Mouse (Mus musculus): ENCODE data around the gene Arid5b.

Gene Arid5b

DNA sequence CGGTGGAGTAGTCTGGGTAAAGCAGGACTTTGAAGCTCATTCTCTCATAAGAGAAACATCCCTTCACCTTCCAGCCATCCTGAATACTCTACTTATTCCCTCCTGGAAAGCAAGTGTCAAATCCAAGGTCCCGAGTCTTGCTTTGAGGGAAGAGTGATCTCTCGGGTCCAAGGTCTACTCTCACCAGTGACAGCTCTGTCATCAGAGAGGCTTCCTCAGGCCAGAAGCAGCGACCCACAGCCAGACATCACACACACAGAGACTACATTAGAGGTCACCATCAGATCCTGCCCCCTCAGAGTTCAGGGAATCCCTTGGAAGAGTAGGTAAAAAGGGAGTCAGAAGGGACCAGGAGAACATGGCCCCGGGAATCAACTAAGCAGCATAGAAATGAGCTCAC lies 140.4 kb downstream of the Arid5b start:
- DNase-seq (ENCODE audit: extremely low spot score, low spot score) = no peak

DNA sequence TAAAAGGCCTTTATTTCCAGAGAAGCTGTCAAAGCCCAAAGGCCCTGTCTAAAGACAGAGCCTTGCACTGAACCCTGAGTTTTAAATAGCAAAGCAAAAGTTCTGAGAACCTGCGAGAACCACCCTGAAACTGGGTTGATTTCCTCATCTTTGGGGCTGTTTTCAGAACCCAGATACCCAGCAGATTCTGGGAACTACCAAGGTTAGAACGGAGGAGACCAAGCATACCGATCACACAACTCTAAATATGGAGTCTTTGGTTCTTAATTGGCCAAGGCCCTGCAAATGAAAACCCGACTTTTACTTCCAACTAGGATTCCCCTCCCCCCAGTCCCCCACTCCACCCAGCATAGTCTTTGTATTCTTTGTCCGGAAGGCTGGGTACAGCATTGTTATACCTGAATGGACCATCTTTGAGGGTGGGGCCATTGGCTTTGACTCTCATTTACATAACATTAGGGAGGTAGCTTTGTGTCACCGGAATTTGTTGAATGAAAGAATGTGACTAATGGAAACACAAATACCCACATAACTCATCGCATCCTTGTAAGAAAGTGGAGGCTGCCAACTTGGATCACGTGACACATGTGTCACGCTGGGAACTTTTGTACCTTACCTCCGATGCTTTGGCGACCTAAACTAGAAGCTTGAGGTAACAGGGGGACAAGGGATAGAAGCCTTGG lies 141.2 kb downstream of the Arid5b start:
- DNase-seq (ENCODE audit: extremely low spot score, low spot score) = peak; percentile 41

DNA sequence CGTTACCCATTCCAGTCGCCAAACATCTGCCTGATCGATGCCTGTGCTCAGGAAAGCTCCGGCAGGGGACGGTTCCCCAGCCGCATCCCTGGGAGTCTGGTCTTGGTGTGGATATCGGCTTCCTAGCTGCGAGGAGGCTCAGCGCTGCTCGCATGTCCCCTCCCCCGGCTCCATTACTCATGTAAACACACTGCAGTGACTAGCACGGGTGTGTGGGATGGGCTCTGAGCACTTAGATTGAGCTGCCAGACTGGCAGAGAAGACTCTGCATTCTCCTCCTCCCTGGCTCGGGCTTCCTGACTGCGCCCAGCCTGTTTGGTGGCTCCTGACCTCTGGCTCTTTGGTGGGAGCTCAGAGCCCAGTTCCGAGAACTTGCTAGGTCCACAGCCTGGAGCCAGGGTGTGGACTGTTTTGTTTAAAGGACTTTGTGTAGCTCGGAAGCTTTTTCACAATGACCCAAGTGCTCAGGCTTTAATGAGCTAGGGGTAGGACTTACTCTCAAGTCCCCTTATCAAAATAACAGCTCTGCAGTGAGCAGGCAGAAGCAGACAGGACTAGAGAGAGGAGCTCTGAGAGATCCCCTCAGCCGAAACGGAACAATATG lies 142.0 kb downstream of the Arid5b start:
- peak; percentile 77 for DNase-seq (ENCODE audit: extremely low spot score, low spot score)

DNA sequence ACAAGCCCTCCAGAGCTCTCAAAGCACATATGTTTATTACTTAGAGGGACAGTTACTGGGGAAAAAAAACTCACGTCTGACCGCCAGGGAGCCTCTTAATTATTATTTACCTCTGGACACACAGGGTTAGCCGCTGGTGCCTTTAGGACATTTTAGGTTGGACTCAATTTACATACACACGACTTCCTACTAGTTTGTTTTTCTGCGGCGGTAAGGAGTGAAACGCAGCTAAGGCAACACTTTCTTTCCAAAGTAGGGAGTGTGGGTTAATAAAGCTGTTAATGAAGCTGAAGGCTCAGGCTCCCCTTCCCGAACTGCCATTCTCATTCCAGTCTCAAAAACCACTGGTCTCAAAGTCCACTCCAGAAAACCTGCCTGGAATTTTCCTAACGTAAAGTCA lies 142.5 kb downstream of the Arid5b start:
- no peak for DNase-seq (ENCODE audit: extremely low spot score, low spot score)

DNA sequence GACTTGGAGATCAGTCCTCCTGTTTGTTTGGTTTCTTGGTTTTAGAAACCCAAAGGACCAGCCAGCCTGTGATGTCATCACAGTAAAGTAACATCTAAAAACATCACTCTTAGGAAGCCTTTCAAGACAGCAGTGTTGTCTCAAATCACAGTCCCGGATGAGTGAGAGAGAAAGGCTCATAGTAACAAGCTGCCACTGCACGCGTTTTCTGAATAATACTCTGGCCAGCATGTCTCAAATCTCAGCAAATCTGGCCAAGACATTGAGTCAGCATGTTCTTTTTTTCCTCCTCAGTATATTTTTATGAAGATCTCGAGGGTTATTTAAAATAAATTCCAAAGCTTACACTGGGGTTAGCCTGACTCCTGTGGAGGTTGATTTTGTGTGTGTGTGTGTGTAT lies 143.1 kb downstream of the Arid5b start:
- DNase-seq (ENCODE audit: extremely low spot score, low spot score) = no peak

DNA sequence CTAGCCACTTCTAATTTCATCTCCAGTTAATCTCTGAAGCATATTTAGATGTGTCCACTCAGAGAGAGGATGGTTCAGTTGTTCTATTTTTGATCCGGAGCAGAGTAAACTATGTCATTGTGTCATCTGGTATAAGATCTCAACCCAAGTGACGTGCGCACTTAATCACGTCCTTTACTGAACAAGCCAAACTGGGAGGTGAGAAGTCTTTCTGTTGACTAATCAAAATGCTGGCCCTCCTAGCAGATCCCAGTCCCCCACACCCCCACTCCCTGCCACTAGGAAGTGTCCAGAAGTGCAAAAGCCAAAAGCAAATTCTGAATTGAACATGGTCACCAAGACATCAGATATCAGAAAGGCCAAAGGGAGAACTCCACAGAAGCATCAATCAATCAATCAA lies 144.0 kb downstream of the Arid5b start:
- DNase-seq (ENCODE audit: extremely low spot score, low spot score) = no peak

DNA sequence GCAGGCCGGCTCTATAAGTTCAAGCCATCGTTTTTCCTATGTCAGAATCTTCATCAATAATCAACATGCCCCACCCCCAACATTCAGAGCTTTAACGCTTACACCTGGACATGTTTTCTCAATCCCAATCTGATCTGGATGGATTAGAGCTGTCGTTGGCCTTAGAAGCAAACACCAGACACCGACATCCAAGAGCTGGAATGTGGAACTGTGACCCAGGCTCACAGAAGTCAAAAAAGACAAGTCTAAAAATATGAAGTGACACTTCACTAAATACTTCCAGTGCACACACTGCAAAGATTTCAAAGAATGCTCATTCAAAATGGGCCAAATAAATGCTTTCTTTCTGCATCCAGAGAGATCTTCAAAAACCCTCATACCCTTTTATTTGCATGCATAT lies 144.5 kb downstream of the Arid5b start:
- DNase-seq (ENCODE audit: extremely low spot score, low spot score) = no peak

DNA sequence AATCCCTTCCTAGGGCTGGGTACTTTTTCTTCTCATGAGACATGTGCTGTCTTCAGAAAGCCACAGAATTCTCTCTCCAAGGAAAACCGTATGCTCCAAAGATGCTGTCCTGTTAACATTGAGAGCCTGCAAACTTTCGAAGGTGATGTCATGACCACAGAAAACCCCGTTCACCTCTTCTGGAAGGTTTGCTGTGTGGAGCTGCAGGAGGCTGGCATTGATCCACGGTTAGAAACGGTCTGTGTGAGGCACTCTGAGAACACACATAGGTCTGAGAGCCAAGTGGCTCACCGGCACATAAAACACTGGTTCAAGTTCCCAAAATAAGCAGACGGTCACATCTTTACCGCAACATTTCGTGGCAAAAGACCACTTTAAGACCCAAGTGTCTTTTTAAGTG lies 145.9 kb downstream of the Arid5b start:
- DNase-seq (ENCODE audit: extremely low spot score, low spot score) = no peak

DNA sequence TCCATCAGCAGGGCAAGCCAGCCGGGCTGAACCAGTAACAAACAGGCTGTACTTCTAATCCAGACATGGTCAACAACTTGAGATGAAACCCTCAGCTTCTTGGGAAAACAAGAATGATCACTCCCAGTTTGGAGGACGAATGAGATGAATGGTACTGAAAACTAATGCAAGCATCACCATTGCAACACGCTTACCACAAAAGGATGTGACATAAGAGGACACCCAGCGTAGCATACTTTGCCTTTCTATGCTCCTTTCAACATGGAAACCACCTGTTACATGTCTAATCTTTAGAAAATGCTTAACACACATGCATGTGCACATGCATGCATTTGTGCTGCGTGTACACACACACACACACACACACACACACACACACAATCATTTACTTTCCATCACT lies 146.4 kb downstream of the Arid5b start:
- DNase-seq (ENCODE audit: extremely low spot score, low spot score) = no peak

DNA sequence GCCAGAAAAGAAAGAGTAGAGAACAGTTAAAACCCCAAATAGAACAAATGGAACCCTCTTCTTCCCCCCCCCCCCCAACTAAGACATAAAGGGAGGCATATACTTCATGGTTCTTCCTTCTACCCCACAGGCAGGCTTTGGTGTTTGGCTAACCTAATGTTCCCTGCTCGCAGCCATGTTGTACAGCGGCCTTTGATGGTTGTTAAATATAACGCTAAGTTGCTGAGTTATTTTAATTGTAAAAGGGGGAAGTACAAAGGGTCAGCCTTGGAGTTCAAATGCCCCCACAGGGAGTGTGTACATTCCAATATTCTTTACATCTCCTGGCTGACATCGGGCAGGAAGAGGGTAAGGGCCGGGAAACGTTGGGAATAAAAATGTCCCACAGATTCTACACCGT lies 148.9 kb downstream of the Arid5b start:
- DNase-seq (ENCODE audit: extremely low spot score, low spot score) = no peak

DNA sequence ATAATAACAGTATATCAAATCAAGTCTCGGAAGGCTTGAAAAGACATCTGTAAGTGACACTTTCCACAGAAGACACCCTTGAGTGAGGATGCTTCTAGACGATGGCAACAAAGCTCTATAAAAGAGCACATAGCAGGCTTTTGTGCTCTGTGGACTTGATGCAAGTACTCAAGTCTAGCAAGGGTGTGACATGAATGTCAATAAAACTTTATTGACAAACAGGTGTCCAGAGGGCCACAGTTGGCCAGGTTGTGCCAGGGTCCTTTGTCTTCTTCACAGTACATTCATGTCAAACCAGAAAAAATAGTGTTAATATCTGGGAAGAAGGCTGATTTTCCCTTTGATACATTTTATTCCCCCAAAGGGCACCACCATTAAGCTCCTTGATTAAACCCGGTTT lies 149.5 kb downstream of the Arid5b start:
- DNase-seq (ENCODE audit: extremely low spot score, low spot score) = no peak

DNA sequence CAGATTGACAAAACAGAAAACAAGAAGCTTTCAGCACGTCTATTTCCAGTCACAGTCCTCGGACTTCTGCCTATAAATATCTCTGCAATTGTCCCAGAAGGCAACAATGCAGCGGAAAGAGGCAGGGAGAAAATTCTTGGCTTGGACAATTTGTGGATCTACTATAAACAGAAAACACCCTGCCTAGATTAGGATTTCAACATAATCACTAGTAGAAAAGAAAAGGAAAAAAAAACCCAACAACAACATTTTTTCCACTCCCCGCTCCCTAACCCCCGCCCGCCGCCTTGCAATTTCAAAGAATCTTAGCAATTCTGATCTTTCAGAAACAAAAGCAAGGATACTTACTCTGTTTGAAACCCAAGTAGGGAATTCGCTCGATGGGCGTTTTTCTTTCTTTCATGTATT lies 150.1 kb downstream of the Arid5b start:
- no peak for DNase-seq (ENCODE audit: extremely low spot score, low spot score)

DNA sequence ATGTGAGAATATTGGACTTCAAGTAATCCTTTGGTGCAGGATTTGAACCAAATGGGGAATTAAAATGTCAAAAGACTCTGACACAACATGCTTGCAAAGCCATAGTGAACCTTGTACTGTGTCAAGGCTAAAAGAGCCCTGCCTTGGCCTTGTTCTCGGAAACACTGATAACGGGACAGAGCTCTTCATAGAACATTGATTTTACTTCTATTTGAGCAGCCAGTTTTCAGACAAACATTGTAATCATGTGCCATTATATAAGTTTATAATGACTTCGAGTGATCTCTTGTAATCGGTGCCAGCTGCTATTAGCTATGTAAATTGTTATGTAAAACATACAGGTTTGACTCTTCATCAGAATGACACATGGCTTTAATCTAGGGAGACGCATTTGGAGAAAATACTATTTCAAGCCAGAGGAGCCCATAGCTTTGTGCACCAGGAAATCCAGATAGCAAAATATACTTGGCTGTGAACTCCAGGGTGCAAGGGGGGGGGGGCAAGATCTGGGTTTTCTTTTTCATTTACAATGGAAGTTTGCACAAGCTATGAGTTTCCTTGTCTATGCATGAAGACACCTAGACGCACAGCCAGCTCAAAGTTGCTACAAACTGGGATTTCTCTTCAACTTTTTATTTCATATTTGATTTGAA lies 150.8 kb downstream of the Arid5b start:
- no peak for DNase-seq (ENCODE audit: extremely low spot score, low spot score)

DNA sequence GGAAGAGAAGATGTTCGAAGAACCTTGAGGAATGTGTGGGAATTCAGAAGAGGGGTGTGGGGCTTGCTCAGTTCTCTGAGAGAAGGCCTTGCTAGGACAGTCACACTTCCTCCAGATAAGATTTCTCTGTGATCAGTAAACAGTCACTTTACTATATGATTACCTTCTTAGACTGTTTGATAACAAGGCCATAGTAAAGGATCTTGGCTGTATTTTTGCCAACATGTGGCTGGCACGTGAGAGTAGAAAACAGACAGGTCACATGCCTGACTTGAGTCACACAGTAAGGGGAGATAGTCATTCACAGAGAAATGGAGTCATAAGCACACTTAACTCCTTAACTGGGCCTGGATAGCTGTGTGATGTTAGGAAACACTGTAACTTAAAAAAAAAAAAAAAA lies 151.4 kb downstream of the Arid5b start:
- DNase-seq (ENCODE audit: extremely low spot score, low spot score) = no peak

DNA sequence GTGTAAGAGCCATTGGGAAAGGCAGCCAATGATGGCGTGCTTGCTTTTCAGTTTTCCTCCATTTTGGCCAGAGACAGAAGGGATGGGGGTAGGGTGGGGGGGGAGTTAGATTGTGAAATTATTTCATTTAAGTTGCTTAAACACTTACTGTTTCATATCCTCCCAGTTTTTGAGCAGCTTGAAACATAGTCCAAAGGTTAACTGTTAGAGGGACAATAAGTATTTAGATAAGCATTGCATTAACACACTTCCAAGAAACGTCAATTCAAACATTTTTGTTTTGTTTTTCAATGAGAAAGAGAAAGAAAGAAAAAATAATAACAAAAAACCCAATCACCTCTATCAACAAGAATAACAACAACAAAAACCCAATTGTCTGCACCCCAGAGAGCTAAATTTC lies 152.0 kb downstream of the Arid5b start:
- DNase-seq (ENCODE audit: extremely low spot score, low spot score) = no peak

DNA sequence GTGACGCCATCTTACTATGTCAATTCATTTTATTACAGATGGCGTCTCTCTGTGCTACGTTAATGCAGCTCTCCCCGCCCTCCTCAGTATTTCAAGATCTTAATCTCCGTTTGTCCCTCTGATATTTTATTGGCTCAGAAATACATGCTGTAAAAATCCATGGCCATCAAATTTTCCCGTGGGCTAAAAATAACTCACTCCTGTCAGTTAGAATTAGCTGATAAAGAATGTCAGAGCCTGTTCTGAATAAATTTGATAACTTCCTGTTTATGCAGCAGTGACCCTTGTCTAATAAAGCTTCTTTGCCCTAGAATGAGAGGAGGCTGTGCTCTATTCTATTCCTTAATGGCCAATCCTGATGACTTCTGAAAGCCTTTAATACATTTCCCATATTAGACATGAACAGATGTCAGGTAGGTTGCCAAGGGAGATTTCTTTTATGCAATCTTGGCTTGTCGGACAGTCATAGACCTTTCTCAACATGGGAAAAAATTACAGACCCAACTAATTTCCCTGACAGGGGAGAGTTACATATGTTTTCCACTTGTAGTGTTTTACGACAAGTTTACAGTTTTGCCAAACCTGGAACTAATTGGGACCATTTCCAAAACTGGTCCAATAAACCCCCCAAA lies 152.5 kb downstream of the Arid5b start:
- DNase-seq (ENCODE audit: extremely low spot score, low spot score) = no peak

DNA sequence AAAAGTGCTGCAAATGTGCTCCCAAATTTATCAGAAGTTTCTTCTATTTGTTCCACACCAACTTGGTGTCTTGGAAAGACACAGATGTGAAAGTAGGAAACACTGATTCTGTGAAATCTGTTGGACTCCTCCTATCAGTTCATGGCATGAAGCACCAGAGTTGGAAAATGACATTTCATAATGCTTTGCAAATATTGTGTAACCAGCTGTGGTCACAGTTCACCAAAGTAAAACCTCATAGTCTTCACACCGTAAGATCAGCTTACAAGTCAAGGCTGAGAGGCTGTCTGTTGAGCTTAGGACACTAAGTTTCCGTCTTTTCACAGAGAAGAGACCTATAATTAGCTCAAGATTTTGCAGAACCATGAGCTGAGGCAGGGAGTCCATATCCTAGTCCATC lies 153.6 kb downstream of the Arid5b start:
- DNase-seq (ENCODE audit: extremely low spot score, low spot score) = no peak

DNA sequence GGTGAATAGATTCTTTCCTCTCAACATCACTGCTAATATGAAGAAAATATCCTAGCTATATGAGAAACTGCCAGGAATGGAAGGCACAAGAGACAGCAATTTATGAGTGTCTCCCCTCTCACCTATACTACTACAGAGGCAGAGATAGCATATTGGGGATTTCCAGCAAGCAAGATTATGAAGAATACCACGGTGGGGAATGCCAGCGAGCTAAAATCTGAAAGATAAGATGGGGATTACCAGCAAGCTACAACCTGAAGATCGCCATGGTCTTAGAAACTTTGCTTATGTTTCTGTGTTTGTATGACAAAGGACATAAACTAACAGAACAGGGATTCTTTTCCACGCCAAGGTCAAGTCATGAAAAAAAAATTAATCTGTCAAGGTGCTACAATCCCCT lies 155.1 kb downstream of the Arid5b start:
- DNase-seq (ENCODE audit: extremely low spot score, low spot score) = no peak

DNA sequence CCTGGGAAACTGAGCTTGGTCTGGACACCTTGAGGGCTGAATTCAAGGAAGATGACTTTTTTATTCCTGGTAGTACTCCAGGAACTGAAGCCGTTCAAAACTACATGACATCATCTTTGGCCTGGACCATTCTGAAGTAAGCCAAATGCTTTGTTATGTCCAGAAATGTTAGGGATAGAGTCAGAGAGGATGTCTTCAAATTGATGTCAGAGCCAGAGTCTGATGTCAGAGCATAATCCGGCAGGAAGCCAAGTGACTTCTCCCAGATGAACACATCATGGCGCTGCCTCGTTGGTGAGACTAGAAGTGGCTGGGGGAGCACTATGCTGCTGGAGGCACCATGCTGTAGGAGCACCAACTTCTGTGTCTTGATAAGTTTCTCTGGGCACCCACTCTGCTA lies 156.6 kb downstream of the Arid5b start:
- no peak for DNase-seq (ENCODE audit: extremely low spot score, low spot score)

DNA sequence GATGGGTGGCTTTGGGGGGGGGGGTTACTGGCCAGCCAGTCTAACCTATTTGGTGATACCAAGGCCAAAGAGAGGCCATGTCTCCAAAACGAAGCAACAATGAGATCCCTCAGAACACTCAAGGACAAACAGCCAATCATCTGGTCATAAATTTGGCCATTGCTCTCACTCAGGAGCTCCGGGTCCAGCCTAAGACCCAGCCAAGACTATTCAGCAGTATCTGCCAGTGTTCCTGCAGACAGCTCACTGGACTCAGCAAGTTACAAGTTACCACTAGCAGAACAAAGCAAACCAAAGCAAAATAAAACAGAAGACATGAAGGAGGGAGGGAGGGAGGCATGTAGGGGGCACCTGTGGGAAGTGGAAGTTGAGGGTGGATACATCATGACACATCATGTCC lies 157.3 kb downstream of the Arid5b start:
- no peak for DNase-seq (ENCODE audit: extremely low spot score, low spot score)

DNA sequence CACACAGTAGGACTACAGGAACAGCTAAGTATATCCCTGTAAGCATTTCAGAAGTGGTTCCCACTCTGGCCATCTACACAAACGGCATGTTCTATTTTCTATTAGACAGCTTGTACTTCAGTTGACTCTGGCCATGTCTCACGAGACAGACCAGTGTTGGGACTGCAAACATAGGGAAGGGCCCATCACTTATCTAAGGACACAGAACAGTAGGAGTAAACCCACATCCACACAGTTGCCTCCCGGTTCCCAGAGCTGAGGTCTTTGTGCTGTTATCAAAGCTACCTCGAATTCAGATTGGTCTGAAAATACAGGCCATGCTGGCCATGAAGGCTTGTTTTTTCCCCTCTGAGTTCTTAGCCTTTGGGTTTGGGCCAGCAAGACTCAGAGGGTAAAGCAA lies 158.5 kb downstream of the Arid5b start:
- DNase-seq (ENCODE audit: extremely low spot score, low spot score) = no peak

DNA sequence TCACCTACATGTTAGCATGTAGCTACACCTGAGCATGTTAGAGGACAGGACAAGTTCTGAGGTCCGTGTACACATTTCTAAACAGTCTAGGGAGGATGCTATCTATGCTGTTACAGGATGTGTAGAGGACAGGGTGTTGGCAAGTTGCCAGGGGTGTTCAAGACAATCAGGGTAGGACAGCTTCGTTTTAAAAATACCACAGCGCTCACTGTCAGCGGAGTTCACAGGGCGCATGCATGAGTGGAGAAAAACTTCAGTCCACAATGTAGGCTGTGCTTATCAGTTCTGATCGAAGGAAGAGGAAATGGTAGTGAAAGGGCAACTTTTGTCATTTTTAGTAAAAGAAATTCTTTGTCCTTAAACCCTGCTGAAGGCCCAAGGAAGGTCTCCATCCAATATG lies 159.3 kb downstream of the Arid5b start:
- no peak for DNase-seq (ENCODE audit: extremely low spot score, low spot score)

DNA sequence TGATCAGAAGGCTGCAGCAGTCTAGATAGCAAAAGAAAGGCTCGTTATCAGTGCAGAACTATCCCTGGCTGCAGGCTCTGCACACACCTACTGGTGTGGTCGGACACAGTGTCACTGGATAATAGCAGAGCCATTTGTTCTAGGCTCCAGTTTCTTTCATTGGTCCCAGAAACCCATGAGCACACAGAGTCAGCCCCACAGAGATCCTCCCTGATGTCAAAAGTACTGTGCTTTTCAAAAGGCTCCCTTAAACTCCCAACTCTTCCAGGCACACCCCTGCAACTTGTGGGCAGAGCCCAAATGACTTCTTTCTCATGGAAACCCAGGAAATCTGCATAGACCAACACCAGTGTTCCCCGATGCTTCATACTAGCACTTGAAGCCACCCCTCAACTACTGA lies 163.6 kb downstream of the Arid5b start:
- no peak for DNase-seq (ENCODE audit: extremely low spot score, low spot score)

All from neural tube, embryonic 10.5 days (tissue).